Mouse (Mus musculus) cerebellum, postnatal 4 days (tissue): ENCODE results near the gene Klk1b8.
A peak's percentile ranks its signal among the peaks of the same experiment; 100 is the strongest.
"Not testable (repeated sequence)": the region's sequence is repeated elsewhere in the genome, so short reads cannot be mapped to it uniquely, and the experiment has no call there.

Experiments
- DNase-seq, 2 experiments: peaks; one replicate each; pipeline ENCODE4 v3.0.0; 2022; ENCODE audit warnings: low spot score in 2 of 2, mixed read lengths in 1 of 2

The Klk1b8 gene

GRCm38 (mm10) chr7:43950364-43950763 is at the start of gene Klk1b8:
TSS of gene Klk1b8 (plus strand) at chr7:43950664.
- no peak for DNase-seq

- no peak for DNase-seq
Measured at GRCm38 (mm10) chr7:43914821-43915220, 35.6 kb upstream of the Klk1b8 start.

DNA sequence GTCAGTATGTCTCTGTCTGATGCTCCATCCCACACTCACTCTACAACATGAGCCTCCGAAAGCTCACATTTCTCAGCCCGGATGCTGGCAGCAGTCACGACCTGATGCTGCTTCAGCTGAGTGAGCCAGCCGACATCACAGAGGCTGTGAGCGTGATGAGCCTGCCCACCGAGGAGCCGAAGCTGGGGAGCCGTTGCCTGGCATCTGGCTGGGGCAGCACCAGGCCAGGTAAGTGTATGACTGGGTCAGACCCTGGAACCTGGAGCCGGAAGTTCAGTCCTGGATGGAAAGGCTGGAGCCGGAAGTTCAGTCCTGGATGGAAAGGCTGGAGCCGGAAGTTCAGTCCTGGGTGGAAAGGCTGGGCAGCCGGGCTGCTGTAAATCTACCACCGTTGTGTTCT is 32.0 kb upstream of the Klk1b8 start:
- no peak for DNase-seq

GRCm38 (mm10) chr7:43918871-43919270 is 31.6 kb upstream of the Klk1b8 start:
- DNase-seq, result no peak

DNA sequence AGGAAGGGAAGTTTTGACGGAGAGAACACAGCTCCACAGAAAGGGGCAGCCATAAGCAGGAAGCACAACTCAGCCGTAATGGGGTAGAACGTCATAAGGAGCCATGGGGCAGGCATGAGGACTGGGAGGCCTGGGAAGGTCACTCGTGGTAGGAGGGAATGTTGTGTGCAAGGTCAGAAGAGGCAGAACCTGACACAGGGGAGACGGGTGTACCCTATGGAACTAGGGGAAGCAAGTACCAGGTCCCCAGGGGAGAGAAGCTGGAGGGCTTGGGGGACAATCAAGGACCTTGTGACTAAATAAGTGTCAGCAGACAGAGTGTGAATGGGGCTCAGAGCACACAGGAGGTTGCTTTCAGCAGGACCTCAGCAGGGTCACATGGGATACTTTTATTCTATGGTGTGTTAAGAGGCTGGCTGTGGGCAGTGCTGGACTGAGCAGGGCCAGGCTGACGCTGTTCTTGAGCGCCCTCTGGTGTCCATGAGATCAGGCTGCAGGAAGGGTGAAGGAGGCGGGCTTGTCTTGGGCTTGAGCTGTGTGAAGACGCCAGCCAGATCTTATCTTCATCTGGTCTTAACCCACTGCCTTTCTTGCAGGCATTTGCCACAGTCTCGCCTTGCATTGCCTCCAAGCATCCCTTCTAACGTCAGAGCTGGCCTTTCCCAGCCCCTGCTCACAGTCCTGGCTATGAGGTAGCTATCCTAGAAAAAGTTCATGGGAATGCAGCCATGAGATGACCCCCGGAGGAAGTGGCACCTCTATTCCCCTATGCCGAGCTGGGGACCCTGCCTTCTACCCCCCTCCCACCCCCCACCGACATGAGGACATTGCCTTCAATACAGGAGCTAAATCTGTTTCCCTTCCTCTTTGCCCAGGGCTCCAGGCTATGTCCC is 30.7 kb upstream of the Klk1b8 start:
- peak; percentile 48 to 66 for DNase-seq

DNA sequence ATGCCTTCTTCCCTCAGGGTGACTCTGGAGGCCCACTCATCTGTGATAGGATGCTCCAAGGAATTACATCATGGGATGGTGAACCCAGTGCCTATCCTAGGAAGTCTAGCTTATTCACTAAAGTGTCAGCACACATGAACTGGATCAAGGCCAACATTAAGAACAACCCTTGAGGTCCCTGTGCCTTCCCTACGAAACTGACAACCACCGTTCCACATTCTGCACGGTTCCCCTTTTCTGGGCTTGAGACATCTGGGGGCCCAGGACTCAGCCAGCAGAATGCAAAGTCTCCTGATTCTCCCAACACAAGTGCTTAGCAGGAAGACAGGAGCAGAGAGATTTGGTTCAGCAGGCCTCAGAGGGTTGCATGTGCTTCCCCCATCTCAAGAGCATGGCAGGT is 29.9 kb upstream of the Klk1b8 start:
- no peak for DNase-seq

GRCm38 (mm10) chr7:43921087-43921486 is 29.4 kb upstream of the Klk1b8 start:
- no peak for DNase-seq

GRCm38 (mm10) chr7:43921941-43922340 is 28.5 kb upstream of the Klk1b8 start:
- no peak for DNase-seq

DNA sequence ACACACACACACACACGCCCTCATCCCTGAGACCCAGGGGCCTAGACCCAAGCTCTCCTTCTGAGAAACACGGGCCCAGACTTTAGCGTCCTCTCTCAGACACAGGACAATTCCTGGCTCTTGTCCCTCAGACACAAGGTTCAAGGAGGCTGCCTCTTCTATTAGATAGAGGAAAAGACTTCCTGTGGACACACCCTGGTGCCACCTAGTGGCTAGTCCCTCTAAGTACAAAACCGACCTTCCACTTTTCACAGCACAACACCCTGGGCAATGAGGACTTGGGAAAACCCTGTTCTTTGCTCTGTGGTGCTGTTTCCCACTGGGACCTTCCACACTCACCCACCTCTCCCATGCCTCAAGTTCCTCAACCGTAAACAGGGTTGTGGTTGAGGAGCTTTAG is 24.5 kb upstream of the Klk1b8 start:
- no peak for DNase-seq

DNA sequence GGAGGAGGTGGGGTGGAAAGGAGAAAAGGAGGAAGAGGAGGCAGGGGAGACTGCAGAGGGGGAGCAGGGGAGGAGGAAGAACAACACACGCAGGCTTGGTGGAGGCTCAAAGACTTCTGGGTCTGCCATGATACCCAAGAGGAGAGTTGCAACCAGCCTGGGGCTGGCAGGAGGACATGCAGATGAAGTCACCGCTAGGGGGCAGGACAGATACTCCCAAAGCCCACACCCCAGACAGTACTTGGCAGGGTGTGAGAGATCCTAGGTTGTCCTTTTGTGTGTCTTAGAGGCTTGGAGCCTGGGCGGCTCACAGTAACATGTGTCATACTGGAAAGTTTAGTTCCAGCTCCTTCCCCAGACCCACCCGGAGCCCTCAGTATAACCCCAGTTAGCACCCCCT is 21.9 kb upstream of the Klk1b8 start:
- DNase-seq, result peak in 1 of 2 experiments; percentile 15

- no peak for DNase-seq
Measured at GRCm38 (mm10) chr7:43932337-43932736, 18.1 kb upstream of the Klk1b8 start.

- DNase-seq, result no peak
Measured at GRCm38 (mm10) chr7:43933440-43933839, 17.0 kb upstream of the Klk1b8 start, which contains the start of gene Klk15. TSS of gene Klk15 (plus strand) at chr7:43933740.

DNA sequence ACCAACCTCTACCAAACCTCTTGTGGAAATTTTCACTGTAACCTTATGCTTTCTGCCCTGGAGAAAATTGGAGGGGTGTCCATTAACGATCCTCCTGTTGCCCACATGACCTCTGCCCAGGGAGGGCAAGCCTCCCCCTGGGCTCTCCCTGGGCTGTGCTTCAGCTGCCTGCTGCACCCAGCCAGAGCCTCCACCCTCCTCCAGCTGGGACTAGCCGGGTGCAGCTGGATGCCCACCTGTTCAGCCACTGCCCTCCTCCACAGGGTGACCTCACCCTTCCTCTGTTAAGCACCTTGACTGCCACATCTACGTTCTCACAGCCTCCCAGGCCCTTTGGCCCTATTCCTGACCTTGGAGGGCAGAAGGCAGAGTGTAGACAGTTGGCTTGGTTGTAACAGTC is 15.7 kb upstream of the Klk1b8 start:
- no peak for DNase-seq

DNA sequence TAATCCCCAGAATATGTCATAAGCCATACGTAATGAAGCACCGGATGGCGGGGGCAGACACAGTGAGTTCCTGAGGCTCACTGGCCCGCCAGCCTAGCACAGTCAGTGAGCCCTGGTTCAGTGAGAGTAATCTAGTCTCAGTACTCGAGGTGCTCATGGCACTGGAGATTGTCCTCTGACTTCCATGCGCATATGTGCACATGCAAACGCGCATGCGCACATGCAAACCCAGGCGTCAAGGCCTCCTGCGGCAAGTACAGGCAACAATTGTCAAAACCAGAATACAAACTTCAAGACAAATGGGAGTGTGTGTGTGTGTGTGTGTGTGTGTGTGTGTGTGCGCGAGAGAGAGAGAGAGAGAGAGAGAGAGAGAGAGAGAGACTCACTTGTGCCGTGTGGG is 13.9 kb upstream of the Klk1b8 start:
- no peak for DNase-seq

GRCm38 (mm10) chr7:43942293-43942692 is 8.2 kb upstream of the Klk1b8 start:
- DNase-seq, result not testable (repeated sequence)

- DNase-seq, result no peak
Measured at GRCm38 (mm10) chr7:43944727-43945264, 5.7 kb upstream of the Klk1b8 start.

DNA sequence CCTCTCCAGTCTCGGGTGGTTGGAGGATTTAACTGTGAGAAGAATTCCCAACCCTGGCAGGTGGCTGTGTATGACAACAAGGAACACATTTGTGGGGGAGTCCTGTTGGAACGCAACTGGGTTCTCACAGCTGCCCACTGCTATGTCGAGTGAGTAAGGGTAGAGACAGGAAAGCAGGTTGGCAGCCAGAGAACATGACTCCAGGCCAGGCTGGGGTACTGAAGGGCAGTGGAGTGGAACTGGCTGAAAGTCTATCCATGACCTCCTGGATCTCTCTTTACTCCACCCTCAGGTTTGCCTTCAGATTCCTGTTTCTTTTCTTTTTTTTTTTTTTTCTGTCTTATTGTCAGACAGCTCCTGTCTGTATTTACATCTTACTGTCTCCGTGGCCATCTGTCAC is 2.2 kb downstream of the Klk1b8 start:
- DNase-seq, result no peak

DNA sequence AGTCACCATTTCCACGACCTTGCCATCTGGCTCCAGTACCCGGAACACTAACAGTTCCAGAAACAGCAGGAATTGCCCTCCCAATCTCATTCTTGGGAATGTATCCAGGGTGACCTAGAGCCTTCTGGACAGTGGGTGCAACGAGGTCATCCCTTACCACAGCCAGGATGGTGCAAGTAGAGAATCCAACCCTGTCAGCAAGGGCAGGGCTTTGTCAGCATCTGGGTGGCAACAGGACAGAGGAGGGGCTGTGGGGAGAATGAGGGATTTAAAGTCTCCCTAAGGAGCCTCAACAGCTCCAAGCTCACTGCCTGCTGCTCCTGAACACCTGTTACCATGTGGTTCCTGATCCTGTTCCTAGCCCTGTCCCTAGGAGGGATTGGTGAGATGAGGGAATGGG is 16.0 kb downstream of the Klk1b8 start, which contains the start of gene Klk1b1:
Gene Klk1b1 (plus strand): TSS at position 301 of the 400 bp plus-strand sequence.
- no peak for DNase-seq

GRCm38 (mm10) chr7:43967058-43967457 is 16.6 kb downstream of the Klk1b8 start:
- no peak for DNase-seq

DNA sequence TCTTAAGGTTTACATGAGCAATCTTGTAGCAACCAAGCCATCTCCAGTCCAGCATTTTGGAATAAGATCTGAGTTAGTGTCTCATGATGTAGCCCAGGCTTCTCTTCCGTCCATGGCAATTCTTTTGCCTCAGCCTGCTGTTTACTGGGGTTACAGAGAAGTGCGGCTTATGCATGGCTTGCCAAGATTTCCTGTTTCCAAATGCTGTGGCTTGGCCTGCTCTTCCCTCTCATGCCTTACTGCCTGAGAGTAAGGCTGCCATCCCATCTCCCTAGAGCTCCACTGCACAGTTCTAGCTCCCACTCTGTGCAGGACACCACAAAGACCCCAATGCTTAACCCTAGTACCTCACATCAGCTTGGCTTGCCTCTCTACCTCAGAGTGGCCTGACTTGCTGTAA is 17.1 kb downstream of the Klk1b8 start:
- DNase-seq, result no peak

GRCm38 (mm10) chr7:43975761-43976160 is 25.3 kb downstream of the Klk1b8 start, which contains the start of gene Klk1b9:
TSS of gene Klk1b9 (plus strand) at chr7:43976061.
- not testable (repeated sequence) for DNase-seq

GRCm38 (mm10) chr7:43985657-43986056 is 35.2 kb downstream of the Klk1b8 start:
- no peak for DNase-seq

- DNase-seq, result not testable (repeated sequence)
Measured at GRCm38 (mm10) chr7:43994821-43995220, 44.4 kb downstream of the Klk1b8 start.
